Mouse (Mus musculus) kidney, postnatal 10 days (tissue): ENCODE data around the gene Olfr1152.

Experiments used
- DNase-seq: peaks from one replicate; pipeline ENCODE4 v3.0.0; 2021; ENCODE audit warnings: mixed read lengths

Olfr1152 gene

DNA sequence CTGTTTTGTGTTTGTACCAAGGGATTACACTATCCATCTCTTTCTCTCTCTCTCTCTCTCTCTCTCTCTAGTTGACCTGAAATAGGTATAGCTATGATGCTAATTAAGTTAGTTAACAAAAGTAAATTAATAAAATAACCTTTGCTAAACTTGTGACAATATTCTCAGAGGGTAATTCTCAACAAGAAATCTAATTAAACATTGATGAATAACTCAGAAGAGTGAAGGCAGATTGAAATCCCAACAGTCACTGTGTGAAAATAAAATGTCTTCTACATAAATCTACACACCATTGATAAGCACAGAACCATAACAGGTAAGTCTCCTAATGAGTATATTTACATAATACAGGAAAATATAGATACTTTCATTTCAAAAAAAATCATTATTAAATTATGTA, at the start of gene Olfr1152:
Gene Olfr1152, plus strand, starts transcription at position 301 of the 400 bp plus-strand sequence.
- DNase-seq: no peak

DNA sequence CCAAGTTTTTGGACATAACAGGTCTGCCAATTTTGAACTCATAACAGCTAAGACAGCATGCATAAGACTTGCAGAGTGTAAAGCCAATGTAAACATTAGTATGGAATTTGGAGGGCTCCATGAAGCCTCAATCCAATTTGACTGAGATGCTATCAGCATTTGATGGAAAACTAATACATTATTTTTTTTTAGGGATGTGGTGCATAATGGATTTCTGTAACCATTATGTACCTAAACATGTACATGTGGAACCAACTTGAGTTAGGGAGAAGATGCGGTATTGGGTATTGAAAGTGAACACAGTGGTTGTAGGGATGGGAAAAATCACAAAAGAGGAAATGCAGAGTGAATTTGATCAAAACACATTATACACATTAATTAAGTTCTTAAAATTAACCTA, 36.1 kb upstream of the Olfr1152 start, which contains the start of gene Olfr1148:
Gene Olfr1148, plus strand, starts transcription at position 301 of the 400 bp plus-strand sequence.
- DNase-seq: no peak

DNA sequence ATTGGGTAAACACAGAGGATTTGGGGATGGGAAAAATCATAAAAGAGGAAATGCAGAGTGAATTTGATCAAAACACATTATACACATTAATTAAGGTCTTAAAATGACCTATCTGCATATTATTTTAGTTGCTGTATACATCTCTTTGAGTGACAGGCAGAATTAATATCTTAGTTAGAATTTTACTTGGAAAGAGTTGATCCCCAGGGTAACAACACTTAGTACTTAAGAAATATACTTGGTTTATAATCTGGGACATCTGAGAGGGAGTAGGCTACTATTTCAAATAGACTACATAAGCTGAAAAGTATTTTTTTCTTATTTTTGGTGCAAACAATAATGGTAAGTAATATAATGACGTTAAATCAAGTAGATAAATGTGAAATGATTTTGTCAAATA, 22.6 kb upstream of the Olfr1152 start, which contains the start of gene Olfr1150-ps1:
Gene Olfr1150-ps1, plus strand, starts transcription at position 301 of the 400 bp plus-strand sequence.
- no peak for DNase-seq

- no peak for DNase-seq
Observed at GRCm38 (mm10) chr2:87855562-87855961, 10.7 kb upstream of the Olfr1152 start, which contains the start of gene Olfr1151. TSS of gene Olfr1151 (plus strand) at chr2:87855862.

GRCm38 (mm10) chr2:87894662-87895061, 28.4 kb downstream of the Olfr1152 start, which contains the start of gene Olfr1153:
TSS of gene Olfr1153 (plus strand) at chr2:87894962.
- DNase-seq: no peak

- DNase-seq: no peak
Observed at GRCm38 (mm10) chr2:87905066-87905465, 38.8 kb downstream of the Olfr1152 start, which contains the start of gene Olfr1154. TSS of gene Olfr1154 (minus strand) at chr2:87905166.
